Mouse (Mus musculus) adrenal gland, adult 18-20 months (tissue): ENCODE results near the gene Gm16253. TPM values are rescaled to one million over a fixed set of nuclear protein-coding genes. Genes with fewer than 3 reads are reported as not detected.
A peak's percentile ranks its signal among the peaks of the same experiment; 100 is the strongest.

Experiments
- DNase-seq, 2 experiments: peaks; one replicate each; pipeline ENCODE4 v3.0.0; 2021 to 2022; ENCODE audit warnings: low spot score in 2 of 2
- long read RNA-seq, 2 experiments: library from polyadenylated mRNA; stranded (forward); transcript quantifications; one replicate each; pipeline ENCODE4 v2.0.0; 2021
- total RNA-seq, 2 experiments: library from RNA; stranded (reverse); gene quantifications; 1 replicate in 1 of 2; 2 replicates in 1 of 2; pipeline ENCODE4 v1.2.3; 2021

The Gm16253 gene
- not detected for total RNA-seq
- long read RNA-seq, experiment 1, result 0 reads
- long read RNA-seq, experiment 2, partial matches to known transcripts, result 0 of 2 reads
- long read RNA-seq, experiment 2, other reads (novel, unspliced or antisense), result 2 of 2 reads

DNA sequence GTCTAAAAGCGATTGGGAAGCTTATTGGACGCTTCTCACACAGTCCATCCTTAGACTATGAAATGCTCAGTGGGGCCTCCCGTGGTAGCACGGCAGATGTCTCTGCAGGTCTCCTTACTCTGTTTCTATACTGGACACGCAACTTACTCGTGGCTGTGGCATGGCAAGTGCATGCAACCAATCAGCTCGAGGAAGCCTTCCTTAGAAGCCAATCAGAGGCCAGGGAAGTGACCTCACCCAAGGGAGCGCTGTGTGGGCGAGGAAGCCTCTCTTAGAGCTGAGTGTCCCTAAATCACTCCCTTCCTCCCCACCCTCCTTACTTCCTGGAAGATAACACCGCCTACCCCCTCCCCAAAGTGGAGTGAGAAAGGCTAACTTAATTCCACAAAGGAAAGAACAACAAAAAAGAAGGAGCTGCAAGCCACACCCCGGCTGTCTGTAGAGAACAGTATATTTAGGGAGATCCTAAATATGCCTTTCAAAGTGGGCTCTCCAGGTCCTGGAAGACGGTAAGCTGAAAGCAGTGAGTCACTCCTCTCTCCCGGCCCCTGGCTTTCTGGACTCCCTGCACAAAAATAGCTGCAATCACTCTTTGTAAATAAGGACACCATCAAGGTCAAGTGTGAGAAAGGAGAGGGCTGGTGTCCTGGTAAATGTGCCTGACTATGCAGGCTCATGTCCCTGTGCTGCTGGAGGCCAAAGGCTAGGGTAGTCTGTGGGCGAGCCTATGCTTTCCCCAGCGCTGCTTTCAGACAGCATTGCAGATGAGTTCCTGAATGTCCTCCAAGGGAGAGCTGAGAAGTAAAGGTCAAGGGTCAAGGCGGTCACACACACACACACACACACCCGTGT, at the start of gene Gm16253:
Gene Gm16253 (plus strand): TSS at position 295 of the 852 bp plus-strand sequence.
- DNase-seq, result peak; percentile 79 to 85

DNA sequence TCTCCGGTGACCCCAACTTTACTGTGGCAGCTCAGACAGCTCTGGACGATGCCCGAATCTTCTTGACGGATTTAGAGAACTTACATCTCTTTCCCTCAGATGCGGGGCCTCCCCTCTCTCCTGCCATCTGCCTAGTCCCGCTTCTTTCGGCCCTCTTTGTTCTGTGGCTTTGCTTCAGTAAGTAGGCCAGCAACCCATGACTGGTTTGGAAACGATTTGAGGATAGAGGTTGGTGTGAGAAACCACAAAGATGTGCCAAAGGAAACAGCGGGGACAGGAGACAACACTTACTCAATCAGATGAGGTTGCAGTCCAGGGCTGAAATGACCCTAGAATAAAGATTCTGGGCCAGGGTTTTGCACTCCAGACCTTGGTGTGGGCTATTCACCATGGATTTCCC, 48.3 kb upstream of the Gm16253 start:
- no peak for DNase-seq

DNA sequence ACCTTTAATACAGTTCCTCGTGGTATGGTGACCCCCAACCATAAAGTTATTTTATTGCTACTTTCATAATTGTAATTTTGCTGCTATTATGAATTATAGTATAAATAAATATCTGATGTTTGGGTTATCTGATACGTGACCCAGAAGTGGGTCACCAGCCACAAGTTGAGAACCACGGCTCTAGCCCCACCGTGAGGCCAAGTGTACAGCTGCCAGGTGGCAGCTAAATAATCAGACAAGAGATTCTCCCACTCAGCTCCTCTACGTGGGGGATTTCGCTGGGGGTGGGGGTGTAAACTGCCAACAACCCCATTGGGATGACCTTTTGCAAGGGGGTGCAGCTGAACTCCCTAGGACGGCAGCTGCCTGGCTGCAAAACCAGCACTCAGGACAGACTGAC, 44.7 kb upstream of the Gm16253 start:
- DNase-seq, result no peak

DNA sequence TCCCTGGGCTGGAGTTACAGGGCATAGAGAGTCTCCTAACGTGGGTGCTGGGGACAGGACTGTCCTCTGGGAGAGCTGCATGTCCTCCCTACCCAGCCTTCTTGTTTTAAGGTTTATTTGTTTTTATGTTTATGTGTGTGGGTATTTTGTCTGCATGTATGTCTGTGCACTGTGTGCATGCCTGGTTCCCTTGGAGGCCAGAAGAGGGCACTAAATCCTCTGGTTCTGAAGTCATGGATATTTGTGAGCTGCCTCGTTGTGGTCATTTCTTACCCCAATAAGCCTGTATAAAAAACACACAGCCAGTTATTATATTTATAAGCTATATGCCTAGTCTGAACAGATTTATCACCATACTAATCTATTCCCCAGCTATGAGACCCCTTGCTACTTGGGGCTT, 42.5 kb upstream of the Gm16253 start:
- no peak for DNase-seq

DNA sequence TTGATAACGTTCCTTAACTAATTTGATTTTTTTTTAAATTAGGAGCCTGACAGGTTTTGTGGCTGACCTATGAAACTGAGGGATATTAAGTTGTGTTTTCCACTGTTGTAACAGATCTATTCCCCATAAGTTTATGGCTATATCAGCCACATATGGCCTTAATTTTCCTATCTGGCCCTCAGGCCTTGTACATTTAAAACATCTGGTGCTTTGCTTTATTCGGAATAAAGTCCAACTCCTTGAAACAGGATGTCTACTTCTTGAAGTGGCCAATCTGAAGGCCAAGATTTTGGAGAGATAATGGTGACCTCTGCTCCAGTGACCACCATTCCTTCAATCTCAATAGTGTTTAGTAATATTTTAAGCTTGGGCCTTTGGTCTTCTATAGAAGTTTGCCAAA, 37.5 kb upstream of the Gm16253 start:
- no peak for DNase-seq

DNA sequence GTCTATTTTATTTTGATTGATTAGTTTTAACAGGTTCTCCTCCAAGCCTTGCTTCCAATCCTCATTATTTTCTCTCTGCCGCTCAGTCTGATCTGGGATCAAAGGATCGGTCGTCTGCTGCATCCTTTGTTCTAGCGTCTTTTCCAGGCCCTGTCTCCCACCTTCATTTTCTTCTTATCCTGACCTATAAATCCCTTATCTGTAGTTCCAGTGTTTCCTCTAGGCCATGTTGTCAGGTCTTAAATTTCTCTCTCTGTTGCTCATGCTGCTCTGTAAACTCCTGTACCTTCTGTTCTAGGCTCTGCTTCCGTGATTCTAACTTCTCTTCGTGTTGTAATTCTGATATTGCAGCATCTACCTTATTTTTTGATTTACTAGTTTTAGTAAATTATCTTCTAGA, 36.0 kb upstream of the Gm16253 start:
- DNase-seq, result no peak

DNA sequence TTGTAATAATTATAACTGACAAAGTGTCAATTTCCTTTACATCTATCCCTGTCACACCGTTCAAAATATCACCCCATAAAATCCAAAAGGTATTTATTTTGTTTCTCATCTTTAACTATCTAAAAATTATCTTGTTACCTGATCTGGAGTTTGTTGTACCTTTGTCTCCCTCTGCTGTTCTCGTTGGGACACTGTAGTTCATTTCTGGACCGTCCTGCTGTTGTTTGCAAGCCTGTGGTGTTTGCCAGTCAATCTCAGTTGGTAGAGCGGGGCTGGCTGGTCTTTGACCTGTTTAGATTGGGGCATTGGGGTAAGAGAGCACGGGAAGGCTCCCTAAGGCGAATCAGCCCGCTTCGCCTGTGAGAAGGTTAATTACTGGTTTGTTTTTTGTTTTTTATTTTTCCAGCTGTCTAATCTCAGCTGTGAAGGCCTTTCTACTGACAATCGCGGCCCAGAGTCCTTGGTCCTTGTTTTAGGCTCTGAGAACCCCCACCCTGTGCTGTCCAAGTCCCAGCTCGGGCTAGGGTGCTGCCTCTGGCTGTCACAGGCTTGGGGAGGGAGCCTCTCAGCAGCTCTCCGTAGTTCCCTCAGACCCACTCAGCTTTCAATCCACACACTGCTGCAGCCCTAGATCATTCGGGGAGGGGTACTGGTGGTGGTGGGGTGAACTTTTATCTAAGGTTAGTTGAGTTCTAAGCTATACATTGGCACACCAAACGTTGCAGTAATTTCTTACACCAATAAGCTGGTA, 35.3 kb upstream of the Gm16253 start:
- no peak for DNase-seq

DNA sequence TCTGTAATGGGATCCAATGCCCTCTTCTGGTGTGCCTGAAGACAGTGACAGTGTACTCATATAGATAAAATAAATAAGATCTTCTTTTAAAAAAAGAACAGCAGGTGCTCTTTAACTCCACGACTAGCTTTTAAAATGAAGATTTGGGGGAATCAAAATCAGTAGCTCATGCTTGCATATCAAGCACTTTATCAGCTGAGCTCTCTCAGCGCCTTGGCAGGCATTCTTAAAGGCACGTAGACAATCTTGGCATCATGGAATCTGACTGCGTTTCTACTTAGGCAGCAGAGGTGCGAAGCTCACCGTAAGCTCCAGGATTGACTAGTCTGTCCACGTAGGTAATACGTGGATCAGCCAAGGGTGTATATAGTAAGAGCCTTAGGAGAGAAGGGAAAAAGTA, 34.2 kb upstream of the Gm16253 start:
- no peak for DNase-seq

DNA sequence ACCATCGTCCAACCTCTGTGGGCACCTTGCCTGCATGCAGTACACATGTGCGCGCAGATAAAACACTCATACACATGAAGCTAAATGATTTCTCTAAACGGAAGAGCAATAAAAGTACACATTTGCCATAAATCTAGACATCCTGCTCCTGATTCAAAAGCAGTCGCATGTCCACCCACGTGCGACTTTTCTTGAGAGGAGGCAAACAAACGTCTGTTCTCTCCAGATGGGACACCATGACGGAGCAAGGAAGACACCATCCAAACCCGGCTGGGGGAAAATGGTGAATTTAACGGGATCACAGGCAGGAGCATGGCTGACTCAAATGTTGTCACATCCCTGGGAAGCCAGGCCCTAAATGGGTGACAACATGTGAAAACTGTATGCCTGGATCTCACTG, 33.4 kb upstream of the Gm16253 start:
- no peak for DNase-seq

DNA sequence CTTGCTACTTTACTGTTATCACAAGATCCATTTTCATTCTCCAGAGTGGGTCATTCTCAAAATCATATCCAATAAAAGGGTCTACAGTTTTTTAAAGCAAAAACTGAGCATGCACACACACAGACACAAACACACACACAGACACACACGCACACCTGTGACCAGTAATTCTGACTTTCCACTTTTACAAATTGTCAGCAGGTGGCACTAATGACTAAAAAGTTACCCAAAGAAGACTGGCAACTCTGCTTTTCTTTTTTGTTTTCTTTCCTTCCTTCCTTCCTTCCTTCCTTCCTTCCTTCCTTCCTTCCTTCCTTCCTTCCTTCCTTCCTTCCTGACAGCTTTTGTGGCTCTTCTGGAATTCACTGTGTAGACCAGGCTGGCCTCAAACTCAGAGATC, 31.2 kb upstream of the Gm16253 start:
- DNase-seq, result no peak

DNA sequence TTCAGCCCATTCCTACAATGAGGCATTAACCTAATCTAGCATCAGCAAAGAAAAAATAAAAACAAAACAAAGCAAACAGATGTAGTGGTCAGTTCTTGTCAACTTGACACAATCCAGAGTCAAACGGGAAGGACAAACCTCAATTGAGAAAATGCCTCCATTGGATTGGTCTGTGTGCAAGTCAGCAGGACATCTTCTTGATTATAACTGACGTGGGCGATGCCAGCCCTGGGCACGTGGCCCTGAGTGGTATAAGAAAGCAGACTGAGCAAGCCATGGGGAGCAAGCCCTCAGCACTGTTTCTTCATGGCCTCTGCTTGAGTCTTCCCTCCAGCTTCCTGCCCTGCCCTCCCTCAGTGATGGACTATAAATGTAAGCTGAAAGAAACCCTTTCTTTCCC, 29.9 kb upstream of the Gm16253 start:
- no peak for DNase-seq

DNA sequence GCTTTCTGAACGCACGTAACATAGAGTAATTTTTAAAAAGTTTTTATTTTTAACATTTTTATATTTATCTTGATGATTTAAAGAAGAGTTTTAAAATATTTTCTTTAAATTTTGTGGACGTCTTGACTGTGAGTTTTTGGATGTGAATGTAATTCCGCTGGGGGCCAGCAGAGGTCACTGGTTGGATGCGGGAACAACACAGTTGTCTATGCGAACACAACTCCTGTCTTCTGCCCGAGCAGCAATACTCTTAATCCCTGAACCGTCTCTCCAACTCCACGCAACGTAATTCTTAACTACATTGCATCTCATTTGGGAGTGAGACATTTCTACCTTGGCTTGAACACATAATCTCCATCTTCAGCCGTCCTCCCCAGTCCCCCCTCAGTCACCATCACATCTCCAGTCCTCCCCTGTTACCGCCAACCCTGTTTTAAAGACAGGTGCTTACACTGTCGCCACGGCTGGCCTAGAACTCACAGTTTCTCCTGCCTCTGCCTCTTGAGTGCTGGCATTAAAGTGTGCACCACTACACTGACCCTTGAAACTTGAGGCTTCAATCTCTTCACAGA, 29.3 kb upstream of the Gm16253 start:
- peak; percentile 78 to 84 for DNase-seq

DNA sequence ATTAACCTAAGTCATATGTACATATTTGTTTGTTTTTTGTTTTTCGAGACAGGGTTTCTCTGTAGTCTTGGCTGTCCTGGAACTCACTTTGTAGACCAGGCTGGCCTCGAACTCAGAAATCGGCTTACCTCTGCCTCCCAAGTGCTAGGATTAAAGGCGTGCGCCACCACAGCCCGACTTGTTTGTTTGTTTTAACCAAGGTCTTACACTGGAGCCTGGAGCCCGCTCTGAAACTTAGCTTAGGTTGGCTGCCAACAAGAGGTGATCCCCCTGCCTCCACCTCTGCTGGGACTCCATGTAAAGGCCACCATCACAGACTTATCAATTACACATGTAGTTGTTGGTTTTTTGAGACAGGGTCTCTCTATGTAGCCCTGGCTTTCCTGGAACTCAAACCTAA, 28.0 kb upstream of the Gm16253 start:
- DNase-seq, result no peak

DNA sequence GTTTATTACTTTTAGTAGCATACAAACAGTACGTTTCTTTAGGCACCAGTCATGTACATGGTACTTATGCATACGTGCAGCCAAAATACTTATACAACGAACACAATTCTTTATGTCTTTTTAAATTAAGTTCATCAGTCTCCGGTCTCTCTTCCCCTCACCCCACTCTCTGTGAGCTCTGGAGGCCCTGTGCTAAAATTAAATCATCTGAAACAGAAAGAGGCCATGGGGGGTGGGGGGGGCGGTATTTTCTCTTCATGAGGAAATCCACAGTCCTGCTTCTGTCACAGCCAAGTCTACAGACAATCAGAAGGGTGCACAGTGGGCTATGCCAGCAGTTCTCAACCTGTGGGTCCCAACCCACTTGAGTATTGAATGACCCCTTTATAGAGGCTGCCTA, 27.4 kb upstream of the Gm16253 start:
- DNase-seq, result no peak

DNA sequence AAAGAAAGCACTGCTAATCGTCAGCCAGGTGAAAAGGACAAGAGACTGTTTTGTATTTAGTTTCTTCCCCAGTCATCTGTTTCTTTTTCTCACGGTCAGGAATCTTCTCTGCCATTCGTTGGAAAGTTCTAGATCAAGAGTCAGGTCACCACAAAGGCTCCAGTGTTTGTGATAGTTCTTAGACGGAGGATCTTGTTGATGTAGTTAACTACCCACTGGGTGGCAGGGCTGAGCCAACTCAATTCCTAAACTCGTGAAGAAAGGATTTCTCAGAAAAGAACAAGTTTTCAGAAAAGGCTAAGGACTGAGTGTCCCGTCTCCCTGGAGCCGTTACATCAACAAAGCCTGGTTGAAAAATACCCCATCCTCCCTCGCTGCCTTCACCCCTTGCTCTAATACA, 25.6 kb upstream of the Gm16253 start:
- DNase-seq, result peak in 1 of 2 experiments; percentile 60

DNA sequence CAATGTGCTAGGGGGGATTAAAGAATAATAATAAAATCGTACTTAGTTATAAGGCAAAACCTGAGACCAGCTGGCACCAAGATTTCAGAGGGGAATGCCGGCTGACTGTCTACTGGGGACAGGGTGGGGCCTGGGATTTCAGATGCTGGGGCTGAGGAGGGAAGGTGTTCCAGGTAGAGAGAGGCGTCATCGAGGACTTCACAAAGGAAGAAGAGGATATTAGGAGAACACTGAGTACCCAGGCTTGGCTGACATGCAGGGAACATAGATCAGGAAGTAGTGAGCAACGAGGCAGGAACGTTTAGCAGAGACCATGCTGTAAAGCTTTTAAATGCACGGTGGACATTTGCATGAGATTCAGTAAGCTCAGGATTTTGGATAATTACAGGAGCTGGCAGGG, 24.9 kb upstream of the Gm16253 start:
- DNase-seq, result no peak

DNA sequence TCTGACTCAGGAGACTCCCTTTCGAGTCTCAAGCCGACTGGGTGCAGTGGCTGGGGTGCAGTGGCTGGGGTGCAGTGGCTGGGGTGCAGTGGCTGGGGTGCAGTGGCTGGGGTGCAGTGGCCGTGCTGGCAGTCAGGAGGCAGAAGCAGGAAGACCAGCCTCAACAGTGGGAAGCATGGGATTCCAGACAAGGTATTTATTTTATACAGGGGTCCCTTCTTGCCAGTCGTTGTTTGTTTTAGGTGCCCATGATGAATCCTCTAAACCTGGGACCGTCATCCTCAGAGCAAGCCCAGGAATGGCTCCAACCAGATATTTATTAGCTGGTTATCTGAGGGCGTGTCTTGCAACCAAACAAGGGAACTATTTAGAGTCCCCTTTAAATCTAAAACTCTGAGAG, 23.2 kb upstream of the Gm16253 start:
- no peak for DNase-seq

DNA sequence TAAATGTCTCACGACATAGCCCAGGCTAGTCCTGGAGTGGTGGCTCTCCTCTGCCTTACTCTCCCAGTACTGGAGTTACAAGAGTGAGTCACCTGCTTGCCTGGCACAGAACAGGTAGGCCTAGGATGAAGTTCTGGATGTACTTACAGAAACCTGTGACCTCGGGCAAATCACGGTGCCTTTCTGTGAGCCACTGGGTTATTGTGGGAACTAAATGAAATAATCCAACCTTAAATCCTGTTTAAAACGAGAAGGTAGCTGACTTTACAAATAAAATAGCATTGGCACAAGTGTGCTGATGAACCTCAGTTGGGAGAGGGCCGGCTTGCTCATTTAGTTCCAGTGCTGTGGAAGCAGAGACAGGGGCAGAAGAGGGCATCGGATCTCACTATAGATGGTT, 22.5 kb upstream of the Gm16253 start:
- no peak for DNase-seq

DNA sequence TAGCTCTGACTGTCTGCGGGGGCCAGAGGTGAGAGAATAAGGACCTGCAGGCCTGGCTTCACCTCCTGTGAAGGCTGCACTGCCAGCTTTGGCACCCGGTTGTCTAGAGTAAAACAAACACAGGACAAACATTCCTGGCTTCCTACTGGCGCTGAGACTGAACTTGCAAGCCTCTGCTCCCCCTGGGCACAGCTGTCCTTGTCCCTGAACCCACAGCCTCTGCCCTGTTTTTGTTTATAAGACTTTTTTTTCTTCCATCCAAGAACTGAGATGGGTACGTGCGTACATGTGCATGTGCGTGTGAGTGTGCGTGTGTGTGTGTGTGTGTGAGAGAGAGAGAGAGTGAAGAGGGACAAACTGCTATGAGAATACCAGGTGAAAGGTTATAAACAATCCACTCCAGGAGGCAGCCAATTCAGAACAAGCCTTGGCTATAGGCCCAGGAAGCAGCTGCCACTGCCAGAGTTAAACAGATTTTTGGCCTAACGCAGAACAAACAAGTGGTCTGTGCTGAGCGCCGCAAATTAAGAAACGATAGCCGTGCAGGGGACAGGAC, 21.7 kb upstream of the Gm16253 start:
- DNase-seq, result peak in 1 of 2 experiments; percentile 56

DNA sequence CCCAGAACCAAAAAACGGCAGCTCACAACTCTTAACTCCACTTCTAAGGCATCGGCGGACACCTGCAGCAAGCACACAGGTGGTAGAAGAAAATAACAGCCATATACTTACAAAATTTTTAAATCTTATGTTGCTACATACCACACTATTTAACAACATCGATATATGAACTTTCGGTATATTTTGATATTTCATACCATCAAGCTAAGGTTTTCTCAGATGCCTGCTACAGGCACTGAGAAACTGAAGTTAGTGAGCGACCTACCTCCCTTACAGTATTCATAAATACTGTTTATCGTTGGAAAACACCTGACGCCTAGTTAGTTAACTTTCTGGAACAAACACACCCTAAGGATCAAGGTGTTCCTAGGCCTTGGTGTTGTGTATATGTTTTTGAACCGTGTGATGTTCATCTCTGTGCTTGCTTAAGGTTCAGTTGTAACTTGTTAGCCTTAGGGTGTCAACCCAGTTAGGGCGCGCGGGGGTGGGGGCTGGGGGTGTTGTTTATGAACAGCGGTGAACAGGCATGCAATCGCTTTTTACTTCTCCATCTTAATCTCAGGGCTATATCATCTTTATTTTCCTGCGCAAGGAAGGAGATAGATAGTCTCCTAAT, 20.7 kb upstream of the Gm16253 start:
- no peak for DNase-seq
